Mouse (Mus musculus): ENCODE measurements around the gene Rps8. TPM values are rescaled to one million over a fixed set of nuclear protein-coding genes. Genes with fewer than 3 reads are reported as not detected.

The Rps8 gene
- polyA plus RNA-seq, 1 experiment from 2014 or later: 618 TPM

DNA sequence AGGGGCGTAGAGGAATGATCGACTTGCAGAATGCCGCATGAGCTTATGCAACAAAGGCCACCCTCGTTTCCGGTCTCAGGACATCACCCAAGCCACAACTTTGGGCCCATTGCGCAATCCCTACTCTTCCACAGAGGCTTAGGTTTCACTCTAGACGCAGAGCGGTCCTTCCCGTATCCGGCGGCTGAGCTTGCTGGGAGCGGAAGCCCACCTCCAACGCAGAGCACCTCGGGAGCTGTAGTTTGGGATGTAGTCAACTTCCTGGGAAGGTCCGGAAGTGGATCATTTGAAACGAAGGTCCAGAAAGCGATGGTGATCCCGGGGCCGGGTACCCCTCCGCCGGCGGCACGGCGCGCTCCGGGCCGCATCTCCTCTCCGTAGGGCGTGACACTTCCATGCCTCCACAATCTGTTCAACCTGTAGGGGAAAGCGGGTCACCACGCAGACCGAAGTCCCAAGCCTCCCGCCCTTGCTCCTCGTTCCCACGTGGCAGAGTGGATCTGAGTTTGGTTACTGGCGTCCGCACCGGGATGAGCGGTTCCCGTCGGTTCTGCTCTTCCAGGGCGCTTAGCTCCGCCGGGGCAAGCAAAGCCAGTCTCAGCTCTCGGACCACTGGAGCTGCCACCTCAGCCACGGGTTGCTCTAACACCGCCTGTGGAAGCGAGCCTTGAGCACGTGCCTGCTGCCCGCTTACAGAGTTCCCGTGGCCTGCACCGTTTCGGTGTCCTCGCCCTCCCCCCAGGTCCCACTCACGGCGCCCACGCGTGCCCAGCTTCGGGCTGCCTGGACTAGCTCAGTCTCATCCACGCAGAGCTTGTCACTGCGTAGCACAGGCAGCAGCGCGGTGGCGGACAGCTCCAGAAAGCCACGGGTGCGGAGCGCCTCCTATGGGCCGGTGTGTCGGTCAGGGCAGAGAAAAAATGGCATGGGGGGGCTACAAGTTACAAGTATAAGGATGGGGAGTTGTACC, 35.3 kb downstream of the Rps8 start:
- H3K9ac ChIP-seq: peak overlapping the region; percentile 77
- peak overlapping the region; percentile 92 for H3K27ac ChIP-seq
- no peaks in the 10 kb centered on the region for H3K9me3 ChIP-seq (replicated peaks)
- H3K4me3 ChIP-seq: peak overlapping the region; percentile 60
- H3K4me1 ChIP-seq: peaks cover 27% of the 10 kb centered on the region
- peak overlapping the region; percentile 99 for H3K4me2 ChIP-seq (replicated peaks)
- peak; percentile 92 for ATAC-seq (ENCODE audit: low FRiP score)
- WGBS: under 1% methylated on average over 69 of the region's 69 CpGs
- H3K36me3 ChIP-seq: no peaks in the 10 kb centered on the region
- no peaks in the 10 kb centered on the region for H3K27me3 ChIP-seq

DNA sequence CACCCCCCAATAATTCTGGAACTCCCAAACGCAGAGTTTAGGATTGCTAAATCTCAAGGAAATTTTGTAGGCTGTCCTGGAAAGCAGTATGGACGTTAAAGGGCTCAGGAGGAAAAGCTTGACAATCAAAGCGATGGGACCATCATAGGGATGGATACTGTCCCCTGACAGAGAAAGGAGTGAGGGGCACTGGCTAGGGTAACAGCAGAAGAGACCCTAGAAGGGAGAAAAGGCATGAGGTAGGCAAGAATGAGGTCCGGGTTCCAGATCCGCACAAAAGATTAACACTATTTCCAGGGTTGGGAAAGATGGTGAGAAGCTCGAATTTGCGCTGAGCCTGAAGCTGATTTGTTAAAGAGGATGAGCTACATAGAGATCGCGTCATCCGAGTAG, 36.0 kb downstream of the Rps8 start:
- peak; percentile 40 for ATAC-seq (ENCODE audit: low FRiP score)
- 9% methylated on average over 10 of the region's 10 CpGs for WGBS
- Histone ChIP-seq H3K27ac (peak overlapping the region; percentile 92), H3K9me3 (replicated peaks) (no peaks in the 10 kb centered on the region), H3K4me1 (peaks cover 20% of the 10 kb centered on the region), H3K36me3 (no peaks in the 10 kb centered on the region), H3K27me3 (no peaks in the 10 kb centered on the region), H3K4me2 (replicated peaks) (peak overlapping the region; percentile 99), H3K9ac (peak overlapping the region; percentile 77), H3K4me3 (peak overlapping the region; percentile 60)

DNA sequence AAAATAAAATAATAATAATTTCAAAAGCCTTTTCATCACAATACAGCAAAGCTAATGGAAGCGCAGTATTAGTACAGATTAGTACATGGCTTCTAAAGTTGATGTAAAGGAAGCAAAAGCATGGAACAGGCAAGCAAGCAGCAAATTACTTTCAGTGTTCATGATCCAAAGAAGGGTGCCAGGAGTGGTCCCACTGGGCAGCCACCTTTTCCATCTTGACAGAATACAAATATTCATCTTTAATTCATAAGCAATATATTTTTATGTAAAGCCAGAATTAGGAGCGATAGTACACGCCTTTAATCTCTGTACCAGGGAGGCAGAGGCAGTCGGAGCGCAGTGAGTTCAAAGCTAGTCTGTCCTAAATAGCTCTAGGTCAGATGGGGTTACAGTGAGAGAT, 36.4 kb downstream of the Rps8 start:
- 75% methylated on average over 5 of the region's 5 CpGs for WGBS

DNA sequence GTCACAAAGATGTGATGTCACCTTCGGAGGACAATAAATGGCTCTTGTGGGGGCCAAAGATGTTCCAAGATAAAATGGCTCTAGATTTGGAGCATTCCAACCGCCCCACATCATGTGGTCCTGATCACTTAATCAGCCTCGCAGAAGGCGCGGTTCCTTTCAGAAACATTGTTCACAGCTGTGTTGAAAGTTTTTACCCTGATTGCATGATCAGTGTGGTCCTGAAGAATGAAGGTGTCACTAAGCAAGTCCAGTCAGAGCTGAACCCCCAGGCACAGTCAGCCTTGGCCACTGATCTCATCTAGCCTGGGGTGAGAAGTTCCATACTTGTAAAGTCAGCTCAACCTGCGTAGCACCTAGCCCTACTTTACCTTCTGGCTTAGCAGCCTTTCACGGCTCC, 38.1 kb downstream of the Rps8 start:
- Histone ChIP-seq H3K27me3 (no peaks in the 10 kb centered on the region), H3K27ac (no peak overlapping the region), H3K4me1 (peaks cover 11% of the 10 kb centered on the region), H3K9ac (no peak overlapping the region), H3K36me3 (peaks cover 7% of the 10 kb centered on the region), H3K9me3 (replicated peaks) (no peaks in the 10 kb centered on the region), H3K4me2 (replicated peaks) (no peak overlapping the region), H3K4me3 (no peak overlapping the region)
- no peak for ATAC-seq (ENCODE audit: low FRiP score)
- WGBS: 94% methylated on average over 7 of the region's 7 CpGs

More for the DNA sequence above, 36.4 kb downstream of the Rps8 start:
- H3K27me3 ChIP-seq: no peaks in the 10 kb centered on the region
- peak overlapping the region; percentile 92 for H3K27ac ChIP-seq
- no peaks in the 10 kb centered on the region for H3K9me3 ChIP-seq (replicated peaks)
- H3K36me3 ChIP-seq: peaks cover 4% of the 10 kb centered on the region
- peaks cover 16% of the 10 kb centered on the region for H3K4me1 ChIP-seq
- peak overlapping the region; percentile 99 for H3K4me2 ChIP-seq (replicated peaks)
- H3K4me3 ChIP-seq: peak overlapping the region; percentile 60
- H3K9ac ChIP-seq: peak overlapping the region; percentile 77
- peak; percentile 15; the same call in 1 of the 2 replicates for ATAC-seq (ENCODE audit: low FRiP score)

DNA sequence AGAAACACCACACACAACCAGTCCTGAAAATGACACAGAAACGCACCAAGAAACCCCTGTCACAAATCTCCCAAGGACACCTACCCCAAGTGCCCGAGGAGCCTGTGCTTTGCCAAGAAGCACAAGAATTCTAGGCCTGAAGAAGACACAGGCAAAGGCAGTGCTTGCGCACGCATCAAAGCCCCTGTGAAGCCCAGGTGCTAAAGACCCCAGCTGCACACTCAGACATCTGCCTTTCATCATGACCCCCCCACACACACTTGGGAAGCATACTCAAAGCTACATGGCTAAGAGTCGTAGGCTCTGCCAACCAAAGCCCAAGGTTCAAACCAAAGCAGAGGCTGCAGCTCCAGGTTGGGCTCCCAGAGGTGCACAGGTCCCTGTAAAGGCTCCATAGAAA, 40.5 kb downstream of the Rps8 start:
- Histone ChIP-seq H3K27ac (no peak overlapping the region), H3K4me1 (peaks cover 5% of the 10 kb centered on the region), H3K9me3 (replicated peaks) (no peaks in the 10 kb centered on the region), H3K9ac (no peak overlapping the region), H3K27me3 (no peaks in the 10 kb centered on the region), H3K4me2 (replicated peaks) (no peak overlapping the region), H3K36me3 (peaks cover 13% of the 10 kb centered on the region), H3K4me3 (no peak overlapping the region)
- 88% methylated on average over 5 of the region's 5 CpGs for WGBS
- ATAC-seq (ENCODE audit: low FRiP score): no peak

DNA sequence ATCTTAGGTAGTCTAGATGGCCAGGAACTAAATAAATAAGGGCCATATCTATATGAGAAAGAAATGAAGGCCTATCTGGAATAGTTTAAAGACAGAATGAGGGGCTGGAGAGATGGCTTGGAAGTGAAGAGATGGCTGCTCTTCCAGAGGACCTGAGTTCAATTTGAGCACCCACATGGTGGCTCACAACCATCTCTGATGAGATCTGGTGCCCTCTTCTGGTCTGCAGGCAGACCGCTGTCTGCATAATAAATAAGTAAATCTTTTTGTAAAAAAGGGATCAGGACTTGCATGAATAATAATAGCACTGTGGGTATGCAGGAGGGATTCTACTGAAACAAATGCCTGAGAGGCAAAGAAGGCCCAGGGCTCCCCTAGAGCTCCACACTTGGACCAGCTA, 42.8 kb downstream of the Rps8 start:
- Histone ChIP-seq H3K27me3 (no peaks in the 10 kb centered on the region), H3K4me1 (no peaks in the 10 kb centered on the region), H3K4me2 (replicated peaks) (no peak overlapping the region), H3K36me3 (peaks cover 24% of the 10 kb centered on the region), H3K27ac (no peak overlapping the region), H3K9ac (no peak overlapping the region), H3K9me3 (replicated peaks) (no peaks in the 10 kb centered on the region), H3K4me3 (no peak overlapping the region)
- WGBS: 84% methylated on average over 1 of the region's 1 CpGs
- ATAC-seq (ENCODE audit: low FRiP score): no peak

DNA sequence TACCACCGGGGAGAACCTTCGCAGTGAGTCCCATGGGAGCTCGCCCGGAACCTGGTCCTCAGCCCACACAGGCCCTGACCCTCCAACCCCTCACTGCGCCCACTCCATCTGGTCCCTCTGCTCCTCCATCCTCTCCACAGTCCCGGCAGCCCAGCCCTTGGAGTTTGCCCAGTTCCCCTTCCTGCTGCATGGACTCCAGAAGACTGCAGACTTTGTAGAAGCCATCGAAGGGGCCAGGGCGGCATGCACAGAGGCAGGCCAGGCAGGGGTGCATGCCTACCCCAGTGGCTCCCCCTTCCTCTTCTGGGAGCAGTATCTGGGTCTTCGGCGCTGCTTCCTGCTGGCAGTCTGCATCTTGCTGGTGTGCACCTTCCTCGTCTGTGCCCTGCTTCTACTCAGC, 45.1 kb downstream of the Rps8 start:
- 93% methylated on average over 11 of the region's 11 CpGs for WGBS
- Histone ChIP-seq H3K4me1 (no peaks in the 10 kb centered on the region), H3K9me3 (replicated peaks) (no peaks in the 10 kb centered on the region), H3K9ac (no peak overlapping the region), H3K36me3 (peaks cover 32% of the 10 kb centered on the region), H3K4me2 (replicated peaks) (no peak overlapping the region), H3K27ac (no peak overlapping the region), H3K4me3 (no peak overlapping the region), H3K27me3 (no peaks in the 10 kb centered on the region)
- no peak for ATAC-seq (ENCODE audit: low FRiP score)

DNA sequence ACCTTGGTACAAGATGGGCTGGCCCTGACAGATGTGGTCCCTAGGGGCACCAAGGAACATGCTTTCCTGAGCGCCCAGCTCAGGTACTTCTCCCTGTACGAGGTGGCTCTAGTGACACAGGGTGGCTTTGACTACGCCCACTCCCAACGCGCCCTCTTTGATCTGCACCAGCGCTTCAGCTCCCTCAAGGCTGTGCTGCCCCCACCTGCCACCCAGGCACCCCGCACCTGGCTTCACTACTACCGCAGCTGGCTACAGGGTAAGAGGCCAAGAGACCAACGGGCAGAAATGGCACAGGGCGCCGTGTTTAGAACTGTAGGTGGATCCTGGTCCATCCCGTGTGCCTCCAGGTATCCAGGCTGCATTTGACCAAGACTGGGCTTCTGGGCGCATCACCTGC, 45.8 kb downstream of the Rps8 start:
- H3K27ac ChIP-seq: no peak overlapping the region
- no peak overlapping the region for H3K9ac ChIP-seq
- no peak for ATAC-seq (ENCODE audit: low FRiP score)
- no peaks in the 10 kb centered on the region for H3K9me3 ChIP-seq (replicated peaks)
- H3K27me3 ChIP-seq: no peaks in the 10 kb centered on the region
- 0 out of 2 replicates have a peak, but pooled peaks cover 2% of the 10 kb centered on the region for H3K4me1 ChIP-seq
- peaks cover 32% of the 10 kb centered on the region for H3K36me3 ChIP-seq
- H3K4me2 ChIP-seq (replicated peaks): no peak overlapping the region
- 90% methylated on average over 13 of the region's 13 CpGs for WGBS
- H3K4me3 ChIP-seq: no peak overlapping the region

DNA sequence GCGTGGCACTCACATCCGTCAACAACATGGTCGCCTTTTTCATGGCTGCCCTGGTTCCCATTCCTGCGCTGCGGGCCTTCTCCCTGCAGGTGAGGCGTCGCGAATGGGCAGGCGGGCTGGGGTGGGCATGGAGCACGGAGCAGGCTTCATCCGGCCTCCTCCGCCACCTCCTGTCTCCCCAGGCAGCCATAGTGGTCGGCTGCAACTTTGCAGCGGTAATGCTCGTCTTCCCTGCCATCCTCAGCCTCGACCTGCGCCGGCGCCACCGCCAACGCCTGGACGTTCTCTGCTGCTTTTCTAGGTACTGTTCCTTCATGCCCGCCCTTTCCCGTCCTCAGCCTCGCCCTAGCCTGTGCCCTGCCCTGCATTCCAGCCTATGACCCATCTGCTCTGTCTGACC, 46.7 kb downstream of the Rps8 start:
- Histone ChIP-seq H3K36me3 (peaks cover 26% of the 10 kb centered on the region), H3K27me3 (no peaks in the 10 kb centered on the region), H3K9me3 (replicated peaks) (no peaks in the 10 kb centered on the region), H3K27ac (no peak overlapping the region), H3K4me2 (replicated peaks) (no peak overlapping the region), H3K9ac (no peak overlapping the region), H3K4me3 (no peak overlapping the region), H3K4me1 (0 out of 2 replicates have a peak, but pooled peaks cover 3% of the 10 kb centered on the region)
- ATAC-seq (ENCODE audit: low FRiP score): no peak
- 93% methylated on average over 25 of the region's 25 CpGs for whole genome bisulfite sequencing

DNA sequence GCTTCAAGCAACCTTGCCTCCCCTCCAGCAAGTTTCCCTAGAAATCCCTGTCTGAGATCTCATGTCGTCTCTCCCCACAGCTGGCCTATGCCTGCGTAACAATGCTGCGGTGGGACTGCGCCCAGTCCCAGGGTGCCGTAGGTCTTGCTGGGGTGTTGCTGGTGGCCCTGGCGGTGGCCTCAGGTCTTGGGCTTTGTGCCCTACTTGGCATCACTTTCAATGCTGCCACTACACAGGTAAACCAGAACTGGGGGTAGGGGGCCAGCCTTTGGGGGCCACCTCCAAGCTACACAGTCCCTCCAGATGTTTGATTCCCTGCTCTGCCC, 47.6 kb downstream of the Rps8 start:
- Histone ChIP-seq H3K4me3 (no peak overlapping the region), H3K27ac (no peak overlapping the region), H3K36me3 (peaks cover 25% of the 10 kb centered on the region), H3K27me3 (no peaks in the 10 kb centered on the region), H3K9ac (no peak overlapping the region), H3K9me3 (replicated peaks) (no peaks in the 10 kb centered on the region), H3K4me1 (0 out of 2 replicates have a peak, but pooled peaks cover 3% of the 10 kb centered on the region), H3K4me2 (replicated peaks) (no peak overlapping the region)
- no peak for ATAC-seq (ENCODE audit: low FRiP score)
- 93% methylated on average over 6 of the region's 6 CpGs for WGBS

DNA sequence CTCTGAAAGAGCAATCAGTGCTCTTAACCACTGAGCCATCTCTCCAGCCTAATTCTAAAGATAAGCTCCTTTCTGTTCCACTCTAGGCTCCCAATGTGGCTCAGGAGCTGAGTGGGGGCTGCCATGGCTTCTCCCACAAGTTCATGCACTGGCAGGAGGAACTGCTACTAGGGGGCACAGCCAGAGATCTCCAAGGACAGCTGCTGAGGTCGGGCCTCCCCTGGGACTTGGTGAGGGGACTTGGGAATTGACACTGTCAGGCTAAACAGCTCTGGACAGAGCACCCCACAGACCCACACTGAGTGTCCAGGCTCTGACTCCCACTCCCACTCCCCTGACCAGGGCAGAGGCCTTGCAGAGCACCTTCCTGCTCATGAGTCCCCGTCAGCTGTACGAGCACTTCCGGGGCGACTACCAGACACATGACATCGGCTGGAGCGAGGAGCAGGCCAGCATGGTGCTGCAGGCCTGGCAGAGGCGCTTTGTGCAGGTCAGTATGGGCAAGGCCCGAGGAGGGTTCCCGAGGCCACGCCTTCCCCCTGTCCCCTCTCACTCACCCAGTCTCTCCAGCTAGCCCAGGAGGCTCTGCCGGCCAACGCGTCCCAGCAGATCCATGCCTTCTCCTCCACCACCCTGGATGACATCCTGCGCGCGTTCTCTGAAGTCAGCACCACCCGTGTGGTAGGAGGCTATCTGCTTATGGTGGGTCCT, 48.1 kb downstream of the Rps8 start:
- peaks cover 25% of the 10 kb centered on the region for H3K36me3 ChIP-seq
- WGBS: 91% methylated on average over 18 of the region's 18 CpGs
- ATAC-seq (ENCODE audit: low FRiP score): no peak

DNA sequence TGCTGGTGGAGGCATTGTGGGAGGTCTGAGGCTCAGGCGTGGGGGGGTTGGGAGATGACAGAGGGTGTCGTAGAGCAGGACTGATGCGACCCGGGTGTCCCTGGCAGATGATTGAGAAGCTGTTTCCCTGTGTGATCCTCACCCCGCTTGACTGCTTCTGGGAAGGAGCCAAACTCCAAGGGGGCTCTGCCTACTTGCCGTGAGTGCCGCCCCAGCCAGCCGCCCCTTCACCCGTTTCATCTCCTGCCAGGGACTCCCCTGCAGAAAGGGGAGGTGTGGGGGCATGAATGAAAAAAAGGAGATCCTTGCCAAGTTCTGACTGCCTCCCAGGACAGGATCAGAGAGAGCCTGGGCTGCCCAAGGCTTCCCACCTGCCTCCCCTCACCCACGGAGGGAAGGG, 50.9 kb downstream of the Rps8 start:
- H3K4me1 ChIP-seq: 0 out of 2 replicates have a peak, but pooled peaks cover 3% of the 10 kb centered on the region
- WGBS: 58% methylated on average over 10 of the region's 10 CpGs
- H3K36me3 ChIP-seq: peaks cover 19% of the 10 kb centered on the region
- ATAC-seq (ENCODE audit: low FRiP score): peak; percentile 14; the same call in 1 of the 2 replicates
- no peaks in the 10 kb centered on the region for H3K9me3 ChIP-seq (replicated peaks)
- no peaks in the 10 kb centered on the region for H3K27me3 ChIP-seq
- no peak overlapping the region for H3K27ac ChIP-seq
- H3K9ac ChIP-seq: no peak overlapping the region
- no peak overlapping the region for H3K4me3 ChIP-seq
- H3K4me2 ChIP-seq (replicated peaks): no peak overlapping the region

More for the DNA sequence above, 48.1 kb downstream of the Rps8 start:
- Histone ChIP-seq H3K27me3 (no peaks in the 10 kb centered on the region), H3K9ac (no peak overlapping the region), H3K4me3 (no peak overlapping the region), H3K4me1 (0 out of 2 replicates have a peak, but pooled peaks cover 3% of the 10 kb centered on the region), H3K9me3 (replicated peaks) (no peaks in the 10 kb centered on the region), H3K4me2 (replicated peaks) (no peak overlapping the region), H3K27ac (no peak overlapping the region)
